1 mouse cellular context compared by ENCODE assay signal in genomic region chr2:128331275-128331674, GRCm38 (mm10).
TF ChIP-seq lines count a peak whose summit lies in the region.

No protein-coding gene starts in this region.

TF ChIP-seq in CH12.LX, 34 proteins besides CTCF, POLR2A, EP300 and RAD21 (continued from another document):
- TF ChIP-seq CHD2 (IDR thresholded peaks at IDR 0.05; ENCODE audit: low read length) (no peak; the same call in none of the 2 replicates), MEF2A (IDR thresholded peaks at IDR 0.05; ENCODE audit: borderline replicate concordance, low read depth, low read length) (0 out of 2 replicates have a peak, but pooled peaks have one; percentile 37), MAX (IDR thresholded peaks at IDR 0.05; ENCODE audit: low read length) (peak; percentile 26; the same call in 1 of the 2 replicates), TCF12 (IDR thresholded peaks at IDR 0.05; ENCODE audit: low read depth, low read length) (no peak; the same call in 1 of the 2 replicates), PAX5 (IDR thresholded peaks at IDR 0.05; ENCODE audit: low read length) (no peak), ZKSCAN1 (IDR thresholded peaks at IDR 0.05; ENCODE audit: borderline replicate concordance, low read depth, low read length) (no peak), MXI1 (IDR thresholded peaks at IDR 0.05; ENCODE audit: low read depth, low read length) (peak; percentile 51; the same call in 1 of the 2 replicates), SMC3 (IDR thresholded peaks at IDR 0.05; ENCODE audit: low read depth, low read length) (peak; percentile 36; the same call in 1 of the 2 replicates), RCOR1 (conservative IDR thresholded peaks at IDR 0.05; ENCODE audit: low read depth, low read length) (peak; percentile 41; the same call in 1 of the 2 replicates), MYC (IDR thresholded peaks at IDR 0.05; ENCODE audit: low read depth, low read length) (peak; percentile 46; the same call in 1 of the 2 replicates), HCFC1 (IDR thresholded peaks at IDR 0.05; ENCODE audit: low read depth, low read length) (no peak)
TF ChIP-seq in CH12.LX: peak in this region for 10.
